Mouse (Mus musculus): ENCODE measurements around the gene Dr1. TPM values are rescaled to one million over a fixed set of nuclear protein-coding genes. Genes with fewer than 3 reads are reported as not detected.
"Not testable (repeated sequence)": the region's sequence is repeated elsewhere in the genome, so short reads cannot be mapped to it uniquely, and the experiment has no call there.

Dr1 gene
- polyA plus RNA-seq, 1 experiment from 2014 or later: 45.3 TPM

- Histone ChIP-seq H3K27me3 (ENCODE audit: control insufficient read depth, insufficient read depth, low read depth, low read length) (no peaks in the 10 kb centered on the region), H3K4me1 (replicated peaks; ENCODE audit: control insufficient read depth, insufficient read depth, low read length) (peaks cover 16% of the 10 kb centered on the region), H3K9ac (ENCODE audit: low read length) (peak overlapping the region; percentile 99), H3K4me2 (ENCODE audit: low read depth, low read length) (peak overlapping the region; percentile 88), H3K9me3 (ENCODE audit: control insufficient read depth, low read length) (no peaks in the 10 kb centered on the region), H3K27ac (ENCODE audit: low read length) (peak overlapping the region; percentile 98), H3K4me3 (ENCODE audit: low read length) (peak overlapping the region; percentile 100), H3K36me3 (ENCODE audit: control insufficient read depth, insufficient read depth, low read length) (no peaks in the 10 kb centered on the region)
- 0% methylated on average over 44 of the region's 44 CpGs for WGBS
- ATAC-seq (ENCODE audit: low read depth): peak; percentile 63
Measured at GRCm38 (mm10) chr5:108269063-108269810, 540 bp downstream of the Dr1 start.

DNA sequence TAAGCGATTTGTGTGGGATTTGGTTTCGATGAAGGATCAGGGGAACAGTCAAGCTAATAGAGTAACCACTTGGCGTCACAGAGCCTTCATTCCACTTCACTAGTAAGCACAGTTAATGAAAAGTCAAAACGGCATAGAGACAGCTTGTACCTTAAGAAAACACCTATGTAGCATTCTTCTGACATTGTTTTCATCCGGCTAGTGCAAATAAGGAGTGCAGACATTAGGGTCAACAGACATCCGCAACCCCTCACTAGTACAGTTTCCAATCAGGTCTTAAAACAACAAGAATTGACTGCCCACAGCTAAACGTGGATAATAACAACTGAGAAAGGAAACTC lies 1.1 kb downstream of the Dr1 start:
- Histone ChIP-seq H3K4me2 (ENCODE audit: low read depth, low read length) (peak overlapping the region; percentile 88), H3K4me1 (replicated peaks; ENCODE audit: control insufficient read depth, insufficient read depth, low read length) (peaks cover 16% of the 10 kb centered on the region), H3K9ac (ENCODE audit: low read length) (peak overlapping the region; percentile 99), H3K9me3 (ENCODE audit: control insufficient read depth, low read length) (no peaks in the 10 kb centered on the region), H3K27me3 (ENCODE audit: control insufficient read depth, insufficient read depth, low read depth, low read length) (no peaks in the 10 kb centered on the region), H3K4me3 (ENCODE audit: low read length) (peak overlapping the region; percentile 100), H3K36me3 (ENCODE audit: control insufficient read depth, insufficient read depth, low read length) (no peaks in the 10 kb centered on the region), H3K27ac (ENCODE audit: low read length) (no peak overlapping the region)
- 5% methylated on average over 7 of the region's 7 CpGs for WGBS
- no peak for ATAC-seq (ENCODE audit: low read depth)

DNA sequence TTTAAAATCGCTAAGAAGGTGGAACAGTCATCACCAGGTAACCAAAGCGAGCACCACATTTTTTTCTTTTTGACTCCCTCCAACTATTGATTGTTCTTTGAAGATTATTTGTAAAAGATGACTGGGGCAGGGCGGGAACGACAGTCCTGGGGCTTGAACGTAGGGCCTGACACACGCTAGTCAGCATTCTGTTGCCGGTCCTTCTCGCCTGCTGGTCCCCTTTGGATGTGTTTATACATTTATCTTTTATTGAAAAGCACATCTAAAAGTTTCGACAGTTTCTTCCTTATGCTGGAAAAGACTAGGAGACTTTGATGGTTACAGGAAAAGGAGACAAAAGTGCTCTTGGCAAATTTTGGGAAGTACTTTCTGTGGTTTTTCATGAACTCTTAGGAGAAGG lies 1.7 kb downstream of the Dr1 start:
- H3K36me3 ChIP-seq (ENCODE audit: control insufficient read depth, insufficient read depth, low read length): no peaks in the 10 kb centered on the region
- peak overlapping the region; percentile 99 for H3K9ac ChIP-seq (ENCODE audit: low read length)
- H3K9me3 ChIP-seq (ENCODE audit: control insufficient read depth, low read length): no peaks in the 10 kb centered on the region
- H3K4me1 ChIP-seq (replicated peaks; ENCODE audit: control insufficient read depth, insufficient read depth, low read length): peaks cover 16% of the 10 kb centered on the region
- ATAC-seq (ENCODE audit: low read depth): no peak
- WGBS: 27% methylated on average over 9 of the region's 9 CpGs
- H3K4me2 ChIP-seq (ENCODE audit: low read depth, low read length): peak overlapping the region; percentile 88
- no peak overlapping the region for H3K27ac ChIP-seq (ENCODE audit: low read length)
- peak overlapping the region; percentile 100 for H3K4me3 ChIP-seq (ENCODE audit: low read length)
- H3K27me3 ChIP-seq (ENCODE audit: control insufficient read depth, insufficient read depth, low read depth, low read length): no peaks in the 10 kb centered on the region

- H3K4me2 ChIP-seq (ENCODE audit: low read depth, low read length): peak overlapping the region; percentile 27; the same call in 1 of the 2 replicates
- 91% methylated on average over 6 of the region's 6 CpGs for WGBS
- H3K9ac ChIP-seq (ENCODE audit: low read length); H3K36me3 ChIP-seq (ENCODE audit: control insufficient read depth, insufficient read depth, low read length); H3K27me3 ChIP-seq (ENCODE audit: control insufficient read depth, insufficient read depth, low read depth, low read length); ATAC-seq (ENCODE audit: low read depth); H3K4me3 ChIP-seq (ENCODE audit: low read length); H3K9me3 ChIP-seq (ENCODE audit: control insufficient read depth, low read length); H3K27ac ChIP-seq (ENCODE audit: low read length): not testable (repeated sequence)
- peaks cover 16% of the 10 kb centered on the region for H3K4me1 ChIP-seq (replicated peaks; ENCODE audit: control insufficient read depth, insufficient read depth, low read length)
Measured at GRCm38 (mm10) chr5:108271345-108271744, 2.6 kb downstream of the Dr1 start.

- Histone ChIP-seq H3K36me3 (ENCODE audit: control insufficient read depth, insufficient read depth, low read length) (no peaks in the 10 kb centered on the region), H3K4me2 (ENCODE audit: low read depth, low read length) (no peak overlapping the region), H3K4me3 (ENCODE audit: low read length) (no peak overlapping the region), H3K27me3 (ENCODE audit: control insufficient read depth, insufficient read depth, low read depth, low read length) (no peaks in the 10 kb centered on the region), H3K9me3 (ENCODE audit: control insufficient read depth, low read length) (peaks cover 4% of the 10 kb centered on the region; the same call in 1 of the 2 replicates), H3K27ac (ENCODE audit: low read length) (no peak overlapping the region), H3K4me1 (replicated peaks; ENCODE audit: control insufficient read depth, insufficient read depth, low read length) (no peaks in the 10 kb centered on the region), H3K9ac (ENCODE audit: low read length) (no peak overlapping the region)
- WGBS: 48% methylated on average over 2 of the region's 2 CpGs
- no peak for ATAC-seq (ENCODE audit: low read depth)
Measured at GRCm38 (mm10) chr5:108286957-108287356, 18.3 kb downstream of the Dr1 start.

DNA sequence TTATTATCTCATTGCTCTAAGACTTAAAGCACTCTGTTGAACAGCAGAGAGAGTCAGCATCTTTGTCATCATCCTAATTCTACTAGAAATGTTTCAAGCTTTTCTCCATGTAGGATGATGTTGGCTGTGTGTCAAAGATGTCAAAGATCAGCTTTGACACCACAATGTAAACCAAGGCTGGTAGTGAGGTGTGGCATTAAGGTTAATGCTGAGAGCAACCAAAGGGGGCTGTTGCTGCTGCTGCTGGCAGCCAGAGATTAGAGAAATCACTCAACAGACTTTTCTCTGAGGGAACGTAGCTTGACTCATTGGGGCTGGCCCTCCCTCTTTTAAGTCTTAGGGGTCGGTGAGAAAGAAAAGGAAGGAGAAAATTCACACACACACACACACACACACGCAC lies 32.9 kb downstream of the Dr1 start:
- no peak for ATAC-seq (ENCODE audit: low read depth)

DNA sequence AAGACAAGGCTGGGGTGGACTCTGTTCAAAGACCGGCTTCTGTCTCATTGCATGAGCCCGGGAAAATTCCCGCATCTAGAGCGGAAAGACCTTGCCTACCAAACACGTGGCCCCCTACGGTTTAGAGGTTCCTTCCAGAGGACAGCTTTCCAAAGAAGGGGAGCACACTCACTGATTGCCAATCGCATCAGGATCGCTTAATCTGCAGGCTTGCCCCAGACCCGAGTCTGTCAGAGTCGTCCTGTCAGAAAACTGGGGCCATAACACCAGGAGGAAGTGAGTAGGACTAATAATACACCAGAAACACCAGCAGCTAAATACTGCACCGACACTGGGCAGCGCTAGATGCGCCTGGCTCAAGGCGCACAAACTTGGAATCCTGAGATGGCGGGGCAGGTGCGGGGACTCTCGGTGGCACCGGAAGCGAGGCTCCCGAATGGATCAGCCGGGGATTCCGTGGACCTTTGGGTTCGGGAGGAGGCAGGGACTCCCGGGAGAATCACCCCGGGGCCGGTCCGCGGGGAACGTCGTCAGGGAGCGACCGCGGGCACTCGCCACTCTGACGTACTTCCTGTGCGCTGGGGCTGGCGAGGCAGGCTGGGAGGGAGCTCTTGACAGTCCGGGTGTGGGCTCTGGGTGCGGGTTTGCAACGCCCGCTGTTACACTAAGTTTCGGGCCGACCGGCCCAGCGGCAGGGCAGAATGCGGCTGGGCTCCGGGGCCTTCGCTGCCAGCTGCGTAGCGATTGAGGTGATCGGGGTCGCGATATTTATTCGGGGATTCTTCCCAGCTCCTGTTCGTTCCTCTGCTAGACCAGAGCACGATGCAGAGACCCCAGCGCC lies 43.7 kb downstream of the Dr1 start, which contains the start of gene Pigg:
Gene Pigg (plus strand): TSS at position 386 of the 841 bp plus-strand sequence.
- under 1% methylated on average over 57 of the region's 57 CpGs for WGBS
- Histone ChIP-seq H3K4me2 (ENCODE audit: low read depth, low read length) (peak within 1 kb of the TSS; percentile 73), H3K4me1 (replicated peaks; ENCODE audit: control insufficient read depth, insufficient read depth, low read length) (peaks cover 5% of the 10 kb centered on the region), H3K36me3 (ENCODE audit: control insufficient read depth, insufficient read depth, low read length) (no peaks in the 10 kb centered on the region), H3K9ac (ENCODE audit: low read length) (peak within 1 kb of the TSS; percentile 93), H3K4me3 (ENCODE audit: low read length) (peak within 1 kb of the TSS; percentile 87), H3K27ac (ENCODE audit: low read length) (peak within 1 kb of the TSS; percentile 82), H3K27me3 (ENCODE audit: control insufficient read depth, insufficient read depth, low read depth, low read length) (no peaks in the 10 kb centered on the region), H3K9me3 (ENCODE audit: control insufficient read depth, low read length) (no peaks in the 10 kb centered on the region)
- peak; percentile 99 for ATAC-seq (ENCODE audit: low read depth)

More for the DNA sequence above, 32.9 kb downstream of the Dr1 start:
- Histone ChIP-seq H3K4me2 (ENCODE audit: low read depth, low read length) (no peak overlapping the region), H3K36me3 (ENCODE audit: control insufficient read depth, insufficient read depth, low read length) (no peaks in the 10 kb centered on the region), H3K27me3 (ENCODE audit: control insufficient read depth, insufficient read depth, low read depth, low read length) (no peaks in the 10 kb centered on the region), H3K9ac (ENCODE audit: low read length) (no peak overlapping the region), H3K27ac (ENCODE audit: low read length) (no peak overlapping the region), H3K4me1 (replicated peaks; ENCODE audit: control insufficient read depth, insufficient read depth, low read length) (no peaks in the 10 kb centered on the region), H3K4me3 (ENCODE audit: low read length) (no peak overlapping the region), H3K9me3 (ENCODE audit: control insufficient read depth, low read length) (no peaks in the 10 kb centered on the region)
- WGBS: 34% methylated on average over 3 of the region's 3 CpGs

GRCm38 (mm10) chr5:108313065-108313860 lies 44.6 kb downstream of the Dr1 start:
- Histone ChIP-seq H3K9ac (ENCODE audit: low read length) (peak overlapping the region; percentile 93), H3K27ac (ENCODE audit: low read length) (no peak overlapping the region), H3K27me3 (ENCODE audit: control insufficient read depth, insufficient read depth, low read depth, low read length) (no peaks in the 10 kb centered on the region), H3K36me3 (ENCODE audit: control insufficient read depth, insufficient read depth, low read length) (no peaks in the 10 kb centered on the region), H3K4me2 (ENCODE audit: low read depth, low read length) (peak overlapping the region; percentile 73), H3K9me3 (ENCODE audit: control insufficient read depth, low read length) (no peaks in the 10 kb centered on the region), H3K4me3 (ENCODE audit: low read length) (peak overlapping the region; percentile 87), H3K4me1 (replicated peaks; ENCODE audit: control insufficient read depth, insufficient read depth, low read length) (peaks cover 5% of the 10 kb centered on the region)
- peak; percentile 1; the same call in 1 of the 2 replicates for ATAC-seq (ENCODE audit: low read depth)
- WGBS: 4% methylated on average over 16 of the region's 16 CpGs
